Mouse (Mus musculus): ENCODE measurements around the gene Ehmt2. TPM values are rescaled to one million over a fixed set of nuclear protein-coding genes. Genes with fewer than 3 reads are reported as not detected.
"Not testable (repeated sequence)": the region's sequence is repeated elsewhere in the genome, so short reads cannot be mapped to it uniquely, and the experiment has no call there.

Ehmt2 gene
- polyA plus RNA-seq, 2 experiments from 2014 or later: 21.8 to 30.5 TPM

- ATAC-seq: no peak
Observed at GRCm38 (mm10) chr17:34928841-34929240, 30.6 kb downstream of the Ehmt2 start.

DNA sequence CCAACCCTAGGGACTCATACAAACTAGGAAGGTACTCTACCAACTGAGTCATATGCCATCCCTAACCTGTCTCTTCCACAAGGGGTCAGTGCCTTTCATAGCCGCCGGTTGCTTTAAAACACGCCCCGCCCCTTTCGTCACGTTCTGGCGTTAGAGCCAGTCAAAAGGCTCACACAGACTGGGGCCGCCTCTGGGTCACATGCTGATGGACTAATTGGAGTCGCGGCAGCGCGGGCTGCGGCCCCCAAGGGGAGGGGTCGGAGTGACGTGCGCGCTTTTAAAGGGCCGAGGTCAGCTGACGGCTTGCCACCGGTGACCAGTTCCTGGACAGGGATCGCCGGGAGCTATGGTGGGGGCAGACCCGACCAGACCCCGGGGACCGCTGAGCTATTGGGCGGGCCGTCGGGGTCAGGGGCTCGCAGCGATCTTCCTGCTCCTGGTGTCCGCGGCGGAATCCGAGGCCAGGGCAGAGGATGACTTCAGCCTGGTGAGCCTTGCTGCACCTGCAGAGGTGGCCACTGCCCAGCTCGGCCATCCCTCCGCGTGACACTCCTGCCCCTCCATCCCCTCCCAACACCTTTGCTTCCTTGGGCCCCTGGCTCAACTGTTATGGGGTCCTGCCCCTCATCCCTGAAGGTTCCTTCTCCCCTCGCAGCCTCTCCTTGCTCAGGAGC is 32.9 kb downstream of the Ehmt2 start, which contains the start of gene Neu1:
Neu1 (plus strand) TSS at position 193 of the 674 bp plus-strand sequence.
- peak; percentile 98 for ATAC-seq

DNA sequence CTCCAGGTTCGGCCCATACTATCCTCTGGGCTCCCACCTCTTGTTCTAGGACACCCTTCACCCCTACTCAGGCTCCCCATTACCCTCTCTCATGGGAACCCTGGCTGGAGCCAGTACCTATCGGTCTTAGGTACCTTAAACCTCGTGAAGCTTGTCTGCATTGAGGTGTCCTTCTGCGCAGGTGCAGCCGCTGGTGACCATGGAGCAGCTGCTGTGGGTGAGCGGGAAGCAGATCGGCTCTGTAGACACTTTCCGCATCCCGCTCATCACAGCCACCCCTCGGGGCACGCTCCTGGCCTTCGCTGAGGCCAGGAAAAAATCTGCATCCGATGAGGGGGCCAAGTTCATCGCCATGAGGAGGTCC is 33.4 kb downstream of the Ehmt2 start:
- peak; percentile 22 for ATAC-seq

GRCm38 (mm10) chr17:34932287-34932686 is 34.0 kb downstream of the Ehmt2 start:
- peak; percentile 29 for ATAC-seq

DNA sequence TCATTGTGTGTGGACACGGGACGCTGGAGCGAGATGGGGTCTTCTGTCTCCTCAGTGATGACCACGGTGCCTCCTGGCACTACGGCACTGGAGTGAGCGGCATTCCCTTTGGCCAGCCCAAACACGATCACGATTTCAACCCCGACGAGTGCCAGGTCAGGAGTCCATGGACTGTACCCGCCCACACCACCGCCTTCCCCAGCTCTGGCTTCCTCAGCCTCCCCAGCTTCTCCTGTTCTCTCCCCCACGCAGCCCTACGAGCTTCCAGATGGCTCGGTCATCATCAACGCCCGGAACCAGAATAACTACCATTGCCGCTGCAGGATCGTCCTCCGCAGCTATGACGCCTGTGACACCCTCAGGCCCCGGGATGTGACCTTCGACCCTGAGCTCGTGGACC is 35.8 kb downstream of the Ehmt2 start:
- no peak for ATAC-seq

GRCm38 (mm10) chr17:34934830-34935229 is 36.6 kb downstream of the Ehmt2 start:
- no peak for ATAC-seq

GRCm38 (mm10) chr17:34937960-34938505 is 39.8 kb downstream of the Ehmt2 start:
- no peak for ATAC-seq

DNA sequence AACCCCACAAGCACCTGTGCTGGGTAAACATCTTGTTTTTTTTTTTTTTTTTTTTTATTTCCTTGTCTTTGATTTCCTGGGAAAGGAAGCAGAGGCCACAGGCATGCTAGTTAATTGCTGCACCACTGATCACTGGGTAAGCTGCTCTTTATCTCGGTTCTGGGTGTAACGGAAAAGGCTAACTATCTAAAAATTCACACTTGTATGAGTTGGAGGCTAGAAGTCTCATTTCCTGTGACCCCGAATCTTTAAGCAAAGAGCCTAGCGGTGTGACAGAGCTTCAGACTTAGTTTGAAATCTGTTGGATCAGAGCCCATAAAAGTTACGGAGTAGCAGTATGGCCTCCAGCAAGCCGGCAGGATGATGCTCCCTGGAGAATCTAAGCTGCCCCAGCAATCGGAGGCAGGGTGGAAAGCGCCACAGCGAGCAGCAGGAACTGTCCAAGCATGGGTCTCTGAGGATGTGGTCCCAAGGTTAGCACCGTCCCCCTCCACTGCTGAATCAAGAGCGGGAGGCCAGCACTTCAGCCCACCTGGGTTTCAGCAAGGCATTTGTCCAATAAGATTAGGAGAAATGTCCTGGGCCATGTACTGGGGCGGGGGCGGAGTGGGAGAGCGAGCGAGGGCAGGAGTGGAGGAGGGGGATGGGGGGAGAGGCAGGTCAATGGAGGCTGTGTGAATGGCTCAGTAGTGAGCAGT is 43.2 kb downstream of the Ehmt2 start:
- ATAC-seq: no peak

GRCm38 (mm10) chr17:34943128-34943815 is 45.0 kb downstream of the Ehmt2 start:
- no peak for ATAC-seq

GRCm38 (mm10) chr17:34944362-34944761 is 46.1 kb downstream of the Ehmt2 start:
- ATAC-seq: no peak

- no peak for ATAC-seq
Observed at GRCm38 (mm10) chr17:34946486-34947140, 48.3 kb downstream of the Ehmt2 start.

DNA sequence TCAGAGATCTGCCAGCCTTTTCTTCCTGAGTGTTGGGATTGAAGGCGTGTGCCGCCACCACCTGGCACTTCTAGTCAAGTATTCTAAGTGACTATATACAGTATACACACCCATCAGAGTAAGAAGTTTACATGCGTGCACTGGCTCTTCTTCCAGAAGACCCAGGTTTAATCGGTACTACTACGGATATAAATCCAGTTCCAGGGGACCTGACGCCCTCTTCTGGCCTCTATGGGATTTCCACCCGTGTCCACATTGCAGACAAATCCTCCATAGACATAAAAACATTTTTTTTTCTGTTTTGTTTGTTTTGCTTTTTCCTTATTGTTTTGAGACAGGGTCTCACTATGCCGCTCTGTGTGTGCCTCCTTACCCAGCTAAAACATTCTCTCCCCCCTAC is 49.3 kb downstream of the Ehmt2 start:
- no peak for ATAC-seq

DNA sequence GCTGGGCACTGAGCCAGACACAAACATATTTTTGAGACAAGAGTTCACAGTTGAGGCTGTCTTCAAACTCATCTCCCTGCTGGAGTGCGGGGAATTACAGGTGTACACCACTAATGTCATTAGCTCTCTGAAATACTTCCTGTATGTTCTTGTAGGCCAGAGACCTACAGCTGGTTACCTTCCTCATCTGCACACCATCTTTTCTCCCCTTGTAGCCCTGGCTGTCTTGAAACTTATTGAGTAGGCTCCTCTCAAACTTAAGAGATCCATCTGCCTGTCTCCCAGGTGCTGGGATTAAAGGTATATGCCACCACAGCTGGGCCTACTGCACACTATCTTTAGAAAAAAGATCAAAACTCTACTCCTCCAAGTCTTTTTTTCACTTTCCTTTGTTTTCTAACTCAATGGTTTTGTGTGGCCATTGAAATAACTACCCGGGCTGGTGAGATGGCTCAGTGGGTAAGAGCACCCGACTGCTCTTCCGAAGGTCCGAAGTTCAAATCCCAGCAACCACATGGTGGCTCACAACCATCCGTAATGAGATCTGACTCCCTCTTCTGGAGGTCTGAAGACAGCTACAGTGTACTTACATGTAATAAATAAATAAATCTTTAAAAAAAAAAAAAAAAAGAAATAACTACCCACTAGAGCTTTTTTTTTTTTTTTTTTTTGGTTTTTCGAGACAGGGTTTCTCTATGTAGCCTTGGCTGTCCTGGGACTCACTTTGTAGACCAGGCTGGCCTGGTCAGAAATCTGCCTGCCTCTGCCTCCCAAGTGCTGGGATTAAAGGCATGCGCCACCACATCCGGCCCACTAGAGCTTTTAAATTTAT is 50.7 kb downstream of the Ehmt2 start:
- ATAC-seq: not testable (repeated sequence)

DNA sequence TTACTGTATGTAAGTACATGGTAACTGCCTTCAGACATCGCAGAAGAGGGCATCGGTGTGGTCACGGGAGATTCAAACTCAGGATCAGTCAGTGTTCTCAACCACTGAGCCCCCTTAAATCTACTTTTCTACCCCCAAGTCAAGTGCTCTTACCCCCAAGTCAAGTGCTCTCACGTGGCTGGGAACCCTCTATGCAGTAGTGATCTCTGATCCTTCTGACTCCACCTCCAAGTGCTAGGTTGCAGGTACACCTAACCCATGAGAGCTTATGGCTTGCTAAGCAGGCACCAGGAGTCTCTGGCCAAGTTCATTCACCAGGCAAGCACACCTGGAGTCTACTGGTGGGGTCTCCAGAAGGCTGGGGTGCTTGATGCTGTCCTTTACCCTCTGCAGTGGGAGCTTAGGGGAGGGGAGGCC is 51.3 kb downstream of the Ehmt2 start:
- no peak for ATAC-seq

GRCm38 (mm10) chr17:34950514-34951455 is 52.5 kb downstream of the Ehmt2 start:
- ATAC-seq: no peak

- peak; percentile 21 for ATAC-seq
Observed at GRCm38 (mm10) chr17:34951636-34952377, 53.5 kb downstream of the Ehmt2 start.

DNA sequence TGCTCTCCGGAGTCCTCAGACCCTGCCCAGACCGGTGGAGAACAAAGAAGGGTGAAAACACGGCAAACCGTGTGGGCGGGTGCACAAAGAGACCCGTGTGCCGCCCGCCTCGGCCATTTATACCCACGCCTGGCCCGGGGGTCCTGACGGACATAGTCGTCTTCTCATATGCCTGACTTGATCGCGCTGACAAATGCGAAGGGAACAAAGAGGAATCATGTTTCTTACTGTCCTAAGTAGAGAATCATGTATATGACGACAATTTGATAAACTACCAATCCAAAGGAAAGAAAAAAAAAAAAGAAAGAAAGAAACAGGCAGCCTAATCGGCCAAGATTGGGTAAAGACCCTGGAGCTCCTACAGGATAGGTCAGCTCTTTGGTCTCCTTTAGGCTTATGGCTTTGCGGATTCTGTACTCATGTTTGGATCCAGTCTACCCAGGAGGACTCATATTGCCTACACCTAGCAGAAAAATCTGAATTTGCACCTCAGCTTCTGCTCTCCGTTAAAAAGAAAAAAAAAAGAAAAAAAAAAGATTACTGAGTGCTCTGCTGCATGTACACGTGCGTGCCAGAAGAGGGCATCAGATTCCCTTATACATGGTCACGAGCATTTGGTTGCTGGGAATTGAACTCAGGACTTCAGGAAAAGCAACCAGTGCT is 54.2 kb downstream of the Ehmt2 start:
- ATAC-seq: peak; percentile 70

DNA sequence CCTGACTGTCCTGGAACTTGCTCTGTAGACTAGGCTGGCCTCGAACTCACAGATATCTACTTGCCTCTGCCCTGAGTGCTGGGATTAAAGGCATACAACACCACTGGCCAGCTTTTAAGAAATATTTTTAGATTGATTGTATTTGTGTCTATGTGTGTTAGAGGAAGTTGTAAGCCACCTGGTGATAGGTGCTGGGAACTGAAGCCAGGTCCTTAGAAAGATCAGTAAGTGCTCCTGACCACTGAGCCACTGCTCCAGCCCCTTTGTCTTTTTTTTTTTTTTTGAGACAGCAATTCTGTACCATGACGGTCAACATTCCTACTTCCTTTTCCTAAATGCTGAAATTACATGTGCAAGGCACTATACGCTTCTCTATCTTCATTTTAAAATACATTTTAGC is 55.0 kb downstream of the Ehmt2 start:
- ATAC-seq: no peak

GRCm38 (mm10) chr17:34953904-34954303 is 55.6 kb downstream of the Ehmt2 start:
- no peak for ATAC-seq
